Mouse (Mus musculus): ENCODE data around the gene Col12a1. TPM values are rescaled to one million over a fixed set of nuclear protein-coding genes. Genes with fewer than 3 reads are reported as not detected.

The Col12a1 gene
- total RNA-seq (2021) = 1 to 10 TPM; 6.5 to 7.7 TPM

GRCm38 (mm10) chr9:79718481-79719370 is at the start of gene Col12a1:
TSS of gene Col12a1 (minus strand) at chr9:79718831.
- peak; percentile 20 to 32 for DNase-seq (ENCODE audit: low spot score in 2 of 2)
- intact Hi-C loops (cut with DNase I) = no loop called here

DNA sequence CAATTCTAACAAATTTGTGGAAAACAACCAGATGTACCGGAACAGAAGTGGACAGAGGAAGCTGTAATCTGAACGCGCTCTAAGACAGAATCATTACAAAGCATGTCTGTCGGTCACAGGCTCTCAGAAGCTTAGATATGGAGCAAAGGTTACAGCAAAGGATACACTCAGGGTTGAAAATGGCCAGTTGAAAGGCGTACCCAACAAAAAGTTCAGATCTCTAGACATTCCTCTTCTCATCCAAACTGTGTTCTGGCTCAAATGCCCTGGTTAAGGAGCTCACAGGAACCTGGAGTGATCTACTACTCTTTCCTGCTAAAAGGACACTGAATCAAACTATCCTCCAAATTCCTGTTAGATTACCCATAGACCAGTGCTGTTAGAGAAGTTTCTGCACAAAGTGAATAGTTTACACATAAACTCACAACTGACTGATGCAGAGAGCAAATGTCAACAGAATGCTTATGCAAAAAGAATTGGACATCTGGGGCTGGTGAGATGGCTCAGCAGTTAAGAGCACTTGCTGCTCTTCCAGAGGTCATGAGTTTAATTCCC is 48.4 kb upstream of the Col12a1 start:
- intact Hi-C loops (cut with DNase I) = no loop called here

DNA sequence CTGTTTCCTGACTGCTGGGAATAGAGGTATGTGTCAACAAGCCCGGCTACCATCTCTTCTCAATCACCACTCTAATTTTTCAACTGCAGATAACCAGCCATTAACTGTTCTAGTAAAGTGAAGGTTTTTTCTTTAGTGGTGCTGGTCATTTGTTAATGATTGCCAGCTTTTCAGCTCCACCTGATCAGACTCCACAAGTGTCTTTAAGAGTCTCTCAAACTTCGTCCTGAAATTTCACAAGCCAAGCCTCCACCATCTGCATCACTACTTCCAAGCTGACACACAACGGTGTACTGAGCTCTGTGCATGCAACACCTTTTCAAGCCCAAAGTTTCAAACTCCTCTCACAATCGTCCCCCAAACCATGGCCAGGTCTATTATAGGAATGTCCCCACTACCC is 46.7 kb upstream of the Col12a1 start:
- intact Hi-C loops (cut with DNase I) = no loop called here

More for the DNA sequence above, 48.4 kb upstream of the Col12a1 start:
- DNase-seq (ENCODE audit: low spot score in 2 of 2) = no peak

DNA sequence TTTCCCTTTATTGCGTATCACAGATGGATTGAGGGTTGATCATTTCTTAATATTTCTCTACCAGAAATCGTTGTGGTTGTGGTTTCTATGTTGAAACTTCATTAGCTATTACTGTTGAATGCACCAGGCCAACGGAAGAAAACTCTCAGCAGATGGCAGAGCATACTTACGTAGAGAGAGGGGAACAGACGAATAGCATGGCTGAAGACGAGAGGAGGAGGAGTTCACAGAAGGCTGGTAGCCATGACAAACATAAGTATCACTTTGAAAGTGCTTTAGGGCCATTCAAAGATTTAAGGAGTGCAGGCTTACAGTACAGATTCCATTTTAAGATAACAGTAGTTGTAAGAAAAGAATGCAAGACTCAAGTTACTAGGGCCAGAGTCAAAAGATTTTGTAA is 43.9 kb upstream of the Col12a1 start:
- intact Hi-C loops (cut with DNase I) = no loop called here
- DNase-seq (ENCODE audit: low spot score in 2 of 2) = no peak

More for the DNA sequence above, 46.7 kb upstream of the Col12a1 start:
- no peak for DNase-seq (ENCODE audit: low spot score in 2 of 2)

DNA sequence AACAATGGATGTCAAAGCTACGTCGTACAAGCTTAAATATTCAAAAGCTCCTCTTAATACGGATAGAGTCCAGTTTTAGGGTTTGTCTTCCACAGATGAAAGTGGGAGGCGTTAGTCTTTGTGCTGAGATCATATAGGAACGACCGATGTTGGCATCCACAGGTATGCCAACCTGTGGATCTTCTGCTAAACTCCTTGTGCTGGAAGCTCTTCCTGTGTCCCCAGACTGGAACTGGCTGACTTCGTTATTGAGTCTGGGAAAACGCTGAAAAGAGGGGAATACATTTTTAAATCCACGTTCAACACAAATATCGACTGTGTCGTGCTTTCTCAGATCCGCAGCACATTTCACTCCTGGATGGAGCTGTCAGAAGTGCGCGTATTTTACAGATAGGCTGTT is 41.4 kb upstream of the Col12a1 start:
- intact Hi-C loops (cut with DNase I) = no loop called here
- no peak for DNase-seq (ENCODE audit: low spot score in 2 of 2)

DNA sequence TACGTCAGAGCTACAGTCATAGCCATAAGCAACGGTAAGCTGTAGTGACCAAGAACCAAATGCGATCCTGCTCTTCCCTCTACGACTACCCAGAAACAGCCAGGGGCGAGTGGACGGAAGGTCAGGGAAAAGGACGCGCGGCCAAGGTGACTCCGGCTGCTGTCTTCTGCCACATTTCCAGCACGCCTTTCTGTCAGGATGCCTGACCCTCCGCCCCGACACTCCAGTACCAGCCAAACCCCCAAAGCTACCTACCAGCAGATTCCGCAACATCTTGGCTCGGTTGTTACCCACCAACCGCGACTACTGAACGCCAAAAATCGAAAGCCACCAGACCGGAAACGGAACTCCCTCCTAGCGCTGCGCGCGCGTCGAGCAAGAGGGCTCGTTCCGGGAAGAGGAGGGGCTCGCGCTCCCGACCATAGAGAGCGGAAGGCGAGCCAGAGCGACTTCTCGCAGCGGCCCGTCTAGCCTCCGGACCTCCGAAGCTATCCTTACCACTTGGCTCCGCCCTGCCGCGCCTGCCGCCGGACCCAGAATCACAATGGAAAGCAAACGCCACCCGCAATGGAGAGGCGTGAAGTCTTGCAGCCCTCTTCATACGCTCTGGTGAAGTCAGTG is 40.9 kb upstream of the Col12a1 start, which contains the start of gene Cox7a2:
Gene Cox7a2 (minus strand): TSS at position 494 of the 621 bp plus-strand sequence.
- intact Hi-C loops (cut with DNase I) = loop anchor here (1.0 kb wide), 1 partner anchor 34 kb away; the partner anchor contains the start of gene Tmem30a
- DNase-seq (ENCODE audit: low spot score in 2 of 2) = peak; percentile 93 to 96

- intact Hi-C loops (cut with DNase I) = no loop called here
- no peak for DNase-seq (ENCODE audit: low spot score in 2 of 2)
Measured at GRCm38 (mm10) chr9:79755311-79755710, 36.7 kb upstream of the Col12a1 start.

GRCm38 (mm10) chr9:79751846-79752245 is 33.2 kb upstream of the Col12a1 start:
- no peak for DNase-seq (ENCODE audit: low spot score in 2 of 2)
- intact Hi-C loops (cut with DNase I) = no loop called here

DNA sequence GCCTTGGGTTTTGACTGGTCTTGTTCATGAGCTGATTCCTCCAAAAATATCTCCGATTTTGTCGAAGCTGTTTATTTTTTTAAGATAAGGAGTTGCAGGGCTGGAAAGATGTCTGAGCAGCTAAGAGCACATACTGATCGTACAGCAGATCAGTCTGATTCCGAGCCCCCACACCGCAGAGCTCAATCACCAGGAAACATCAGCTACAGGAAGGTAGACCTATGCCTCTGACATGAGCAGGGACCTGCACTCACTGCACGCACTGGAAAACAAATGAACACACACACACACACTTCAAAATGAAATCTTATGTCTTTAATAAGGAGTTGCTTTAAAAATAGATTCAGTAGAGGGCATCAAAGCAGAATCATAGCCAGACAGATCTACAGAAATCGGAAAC is 32.1 kb upstream of the Col12a1 start:
- DNase-seq (ENCODE audit: low spot score in 2 of 2) = no peak
- intact Hi-C loops (cut with DNase I) = no loop called here

GRCm38 (mm10) chr9:79745036-79745435 is 26.4 kb upstream of the Col12a1 start:
- DNase-seq (ENCODE audit: low spot score in 2 of 2) = no peak
- intact Hi-C loops (cut with DNase I) = no loop called here

- DNase-seq (ENCODE audit: low spot score in 2 of 2) = no peak
- intact Hi-C loops (cut with DNase I) = no loop called here
Measured at GRCm38 (mm10) chr9:79735608-79736007, 17.0 kb upstream of the Col12a1 start.

- intact Hi-C loops (cut with DNase I) = no loop called here
- no peak for DNase-seq (ENCODE audit: low spot score in 2 of 2)
Measured at GRCm38 (mm10) chr9:79730301-79730700, 11.7 kb upstream of the Col12a1 start.

DNA sequence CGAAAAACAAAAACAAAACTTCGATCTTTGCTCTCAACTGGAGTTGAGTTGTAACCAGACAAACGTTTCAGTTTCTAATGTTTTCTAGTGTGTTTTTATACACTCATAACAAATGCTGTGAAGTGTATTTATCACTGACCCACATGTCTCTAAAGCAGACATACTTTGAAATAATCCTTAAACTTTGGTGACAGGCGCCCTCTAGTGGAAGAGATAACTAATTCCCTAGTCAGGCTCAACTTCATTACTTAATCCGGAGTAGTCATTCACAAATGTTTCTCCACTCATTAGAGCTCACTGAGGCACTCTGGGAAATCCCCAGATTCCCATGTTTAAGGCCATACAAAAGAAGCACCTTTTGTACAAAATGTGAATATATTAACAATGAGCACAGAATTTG is 4.5 kb upstream of the Col12a1 start:
- intact Hi-C loops (cut with DNase I) = loop anchor here (2.0 to 5.0 kb wide), 5 partner anchors 678 to 1126 kb away; no protein-coding TSS in a partner anchor
- DNase-seq (ENCODE audit: low spot score in 2 of 2) = peak; percentile 52 to 70

- peak; percentile 62 to 69 for DNase-seq (ENCODE audit: low spot score in 2 of 2)
- intact Hi-C loops (cut with DNase I) = loop anchor here (2.0 to 5.0 kb wide), 5 partner anchors 932 to 1124 kb away; no protein-coding TSS in a partner anchor
Measured at GRCm38 (mm10) chr9:79721056-79721455, 2.4 kb upstream of the Col12a1 start.

GRCm38 (mm10) chr9:79720143-79720542 is 1.5 kb upstream of the Col12a1 start:
- peak in 1 of 2 experiments; percentile 22 for DNase-seq (ENCODE audit: low spot score in 2 of 2)
- intact Hi-C loops (cut with DNase I) = loop anchor here (2.0 to 5.0 kb wide), 5 partner anchors 931 to 1123 kb away; no protein-coding TSS in a partner anchor

DNA sequence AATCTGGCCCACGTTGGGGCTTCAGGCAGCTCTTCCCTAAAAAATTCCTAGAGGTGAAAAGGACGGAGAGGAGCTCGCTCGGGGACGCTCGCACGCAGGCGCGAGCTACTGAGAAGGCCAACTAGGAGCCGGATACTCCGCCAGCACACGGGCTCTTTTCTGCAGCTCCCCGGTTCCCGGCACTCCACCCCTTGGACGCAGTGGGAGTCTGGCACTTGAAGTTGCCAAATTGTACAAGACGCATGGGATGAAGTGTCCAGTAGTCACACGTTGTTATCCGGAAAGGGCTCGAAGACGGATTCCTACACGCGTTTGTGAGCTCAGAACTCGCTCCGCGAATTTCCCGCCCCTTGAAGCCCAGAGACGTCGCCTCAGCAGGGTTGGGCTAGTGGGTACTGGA is 820 bp upstream of the Col12a1 start:
- DNase-seq (ENCODE audit: low spot score in 2 of 2) = peak in 1 of 2 experiments; percentile 9
- intact Hi-C loops (cut with DNase I) = no loop called here

DNA sequence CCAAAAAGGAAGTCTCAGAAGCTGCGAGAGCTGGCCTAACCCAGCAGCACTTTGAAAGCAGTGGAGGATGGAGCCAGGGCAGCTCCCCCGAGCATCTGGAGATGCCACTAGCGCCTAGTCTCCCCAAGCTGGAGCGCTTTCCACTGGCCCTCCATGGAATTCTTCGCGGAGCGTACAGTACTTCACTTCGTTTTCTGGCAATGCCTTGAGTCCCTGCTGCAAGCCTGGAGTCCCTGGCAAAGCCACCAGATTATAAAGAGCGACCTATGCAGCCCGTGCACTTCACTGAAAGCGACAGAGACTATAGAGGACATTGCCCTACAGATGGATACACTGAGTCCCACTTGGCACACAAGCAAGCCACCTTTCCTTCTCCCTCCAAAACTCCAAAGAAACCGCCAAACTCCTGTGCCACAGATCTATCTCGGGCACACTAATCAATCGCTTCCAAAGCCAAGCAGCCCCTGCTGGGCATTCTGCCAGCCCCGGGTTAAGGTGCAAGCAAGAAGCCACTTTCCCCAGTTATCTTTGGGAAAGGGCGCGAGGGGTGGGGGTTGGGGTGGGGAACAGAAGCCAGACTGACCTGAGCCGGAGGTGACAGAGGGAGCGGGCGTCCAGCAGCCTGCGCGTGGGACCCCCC is 675 bp downstream of the Col12a1 start:
- DNase-seq (ENCODE audit: low spot score in 2 of 2) = peak; percentile 10 to 20
- intact Hi-C loops (cut with DNase I) = loop anchor here (2.0 kb wide), 1 partner anchor 607 kb away; no protein-coding TSS in a partner anchor

DNA sequence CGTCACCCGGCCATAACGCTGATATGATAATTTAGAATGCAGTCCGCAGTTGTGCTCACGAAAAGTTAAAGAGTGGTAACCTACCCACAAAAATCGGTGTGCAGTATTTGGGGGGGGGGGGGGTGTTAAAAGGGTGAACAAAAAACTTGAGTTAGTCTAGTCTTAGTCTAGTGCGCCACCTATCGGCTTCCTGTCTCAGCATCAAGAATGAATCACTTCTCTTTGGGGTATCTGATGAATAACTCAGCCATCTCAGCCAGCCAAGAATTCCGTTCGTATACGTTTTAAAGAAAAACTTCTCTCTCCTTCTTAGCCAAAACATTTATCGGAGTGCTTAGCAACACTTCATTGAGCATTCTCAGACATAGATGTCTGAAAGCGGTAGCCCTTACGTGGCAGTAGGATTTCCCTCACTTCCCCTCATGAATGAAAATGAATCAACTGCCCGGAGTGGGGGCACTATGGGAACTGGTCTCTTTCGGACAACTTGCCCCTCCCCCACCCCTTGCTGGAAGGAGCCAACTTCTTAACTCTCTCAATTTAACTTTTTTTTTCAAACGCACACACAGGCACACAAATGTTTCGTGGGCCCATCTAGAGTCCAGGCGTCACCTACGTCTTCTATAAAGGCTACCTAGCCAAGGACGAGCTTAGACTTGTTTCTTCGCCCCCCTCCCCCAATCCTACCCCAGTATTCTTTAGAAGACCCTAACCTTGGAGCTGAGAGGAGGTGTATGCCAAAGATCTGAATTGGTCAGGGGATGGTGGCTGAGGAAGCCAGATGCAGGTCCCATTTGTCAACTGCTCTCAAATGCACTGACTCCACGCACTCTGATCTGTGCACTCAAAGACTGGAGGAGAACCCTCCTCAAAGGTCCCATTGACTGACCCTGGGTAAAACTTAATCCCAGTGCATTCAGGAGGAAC is 1.5 kb downstream of the Col12a1 start:
- DNase-seq (ENCODE audit: low spot score in 2 of 2) = peak; percentile 78 to 84
- intact Hi-C loops (cut with DNase I) = loop anchor here (2.0 kb wide), 1 partner anchor 606 kb away; no protein-coding TSS in a partner anchor
